Mouse (Mus musculus): ENCODE results near the gene Cdh12.

Gene Cdh12

DNA sequence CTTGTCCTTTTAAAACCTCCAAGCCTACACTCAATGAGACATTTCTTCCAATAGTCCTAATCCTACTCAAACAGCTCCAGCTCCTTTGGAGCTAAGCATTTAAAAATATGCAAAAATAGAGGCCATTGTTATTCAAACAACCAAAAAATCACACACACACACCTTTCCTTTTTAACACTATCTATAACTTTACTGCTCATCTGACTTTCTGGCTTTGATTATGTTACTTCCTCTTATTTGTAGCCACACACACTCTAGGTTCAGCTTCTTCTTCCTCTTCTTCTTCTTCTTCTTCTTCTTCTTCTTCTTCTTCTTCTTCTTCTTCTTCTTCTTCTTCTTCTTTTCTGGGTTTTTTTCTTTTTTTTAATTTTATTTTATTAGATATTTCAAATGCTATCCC is 323.2 kb downstream of the Cdh12 start:
- DNase-seq: no peak

DNA sequence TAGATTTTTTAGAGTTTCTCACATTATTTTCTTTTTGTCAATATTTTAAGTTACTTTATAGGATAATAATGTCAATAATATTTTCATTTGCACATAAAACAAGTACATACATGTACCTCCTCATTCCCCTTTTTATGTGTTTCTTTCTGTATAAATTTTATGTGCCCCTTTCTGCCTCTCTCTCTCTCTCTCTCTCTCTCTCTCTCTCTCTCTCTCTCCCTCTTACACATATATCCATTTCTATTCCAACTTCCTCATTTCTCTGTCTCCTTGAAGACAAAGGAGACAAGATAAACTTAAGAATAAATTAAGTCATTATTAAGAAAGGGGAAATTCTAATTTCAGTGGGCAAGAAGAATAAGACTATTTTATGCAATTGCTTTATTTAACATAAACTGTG is 324.4 kb downstream of the Cdh12 start:
- no peak for DNase-seq

DNA sequence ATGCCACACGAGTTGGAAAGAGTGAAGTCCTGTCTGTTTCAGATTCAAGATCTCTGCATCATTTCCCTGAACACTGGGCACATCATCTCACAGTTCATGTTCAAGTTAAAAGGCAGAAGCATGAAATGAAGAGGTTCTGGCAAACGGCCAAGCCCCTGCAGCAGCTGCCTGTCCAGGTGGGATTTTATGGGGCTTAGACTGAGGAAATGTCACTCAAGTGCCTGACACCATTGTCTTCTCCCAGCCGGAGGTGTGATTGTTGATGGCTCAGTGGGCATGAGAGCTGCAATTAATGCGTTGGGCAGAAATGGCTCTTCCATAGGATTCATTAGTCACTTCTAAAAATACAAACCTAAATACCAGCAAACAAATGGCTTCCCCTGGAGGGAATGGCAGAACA is 347.9 kb downstream of the Cdh12 start:
- no peak for DNase-seq

DNA sequence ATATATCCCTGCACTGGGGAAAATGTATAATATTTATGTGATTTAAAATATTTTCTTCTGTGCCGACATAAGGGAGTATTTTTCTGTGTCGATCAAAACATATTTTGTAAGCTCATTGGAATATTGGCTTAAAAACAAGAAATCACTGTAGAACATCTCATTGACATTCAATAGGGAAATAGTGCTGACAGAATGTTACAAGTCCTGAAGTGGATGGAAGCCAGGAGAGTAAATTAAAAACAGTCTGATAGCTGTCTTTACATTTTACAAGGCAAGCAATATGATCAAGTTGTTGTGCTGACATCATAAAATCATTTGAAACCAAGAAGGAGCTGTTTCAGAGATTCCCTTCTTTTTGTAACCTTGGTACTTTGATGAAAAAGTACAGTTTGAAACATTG is 349.5 kb downstream of the Cdh12 start:
- DNase-seq: no peak

DNA sequence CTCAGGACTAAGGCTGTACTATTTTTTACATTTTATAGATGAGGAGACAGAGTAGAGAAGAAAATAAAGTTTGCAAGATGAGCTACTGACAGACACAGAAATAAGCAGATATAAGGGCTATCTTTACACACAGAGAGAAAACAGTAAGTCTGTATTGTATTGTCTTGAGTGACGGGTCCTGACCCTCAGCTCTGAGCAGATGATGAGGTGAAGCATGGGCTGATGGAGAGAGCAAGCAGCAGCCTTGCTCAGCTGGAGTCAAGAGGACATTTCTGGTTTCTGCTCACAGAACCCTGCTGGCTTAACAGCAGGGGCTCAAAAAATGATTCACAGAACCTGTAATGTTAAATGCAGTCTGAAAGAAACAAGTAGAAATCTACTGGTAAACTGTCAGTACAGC is 386.8 kb downstream of the Cdh12 start:
- DNase-seq: no peak

DNA sequence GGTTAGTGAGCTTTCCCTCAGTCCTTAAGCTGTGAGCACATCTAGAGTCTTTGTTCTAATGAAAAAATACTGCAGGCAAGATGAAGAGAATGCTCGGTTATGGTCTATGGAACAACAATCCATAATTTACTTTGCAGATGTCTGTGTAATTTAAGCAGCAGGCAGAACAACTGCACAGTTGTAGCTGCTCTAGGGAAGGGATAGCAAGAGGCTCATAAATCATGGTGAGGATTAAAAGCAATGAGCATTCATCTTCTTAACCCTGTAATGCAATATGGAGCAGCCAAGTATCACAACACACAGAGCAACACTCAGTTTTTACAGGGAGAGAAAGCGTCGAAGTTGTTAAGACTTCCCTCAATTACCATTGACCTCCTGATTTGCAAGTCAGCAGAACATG is 387.9 kb downstream of the Cdh12 start:
- no peak for DNase-seq

DNA sequence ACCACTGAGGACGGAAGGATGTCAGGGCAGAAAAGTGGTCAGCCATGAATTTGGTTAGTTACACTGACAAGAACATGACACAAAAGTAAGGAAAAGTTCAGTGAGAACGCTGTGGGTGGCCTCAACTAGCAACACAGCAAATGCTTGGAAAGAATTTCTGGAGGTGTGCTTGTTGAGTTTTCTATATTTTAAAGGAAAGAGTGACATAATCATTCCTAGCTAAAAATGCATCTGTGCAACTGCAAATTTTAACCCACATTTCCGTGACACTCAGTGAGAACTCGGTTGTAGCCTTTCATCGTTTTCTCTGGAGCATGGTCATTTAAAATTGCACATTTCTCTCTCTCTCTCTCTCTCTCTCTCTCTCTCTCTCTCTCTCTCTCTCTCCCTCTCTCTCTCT is 392.4 kb downstream of the Cdh12 start:
- DNase-seq: no peak

DNA sequence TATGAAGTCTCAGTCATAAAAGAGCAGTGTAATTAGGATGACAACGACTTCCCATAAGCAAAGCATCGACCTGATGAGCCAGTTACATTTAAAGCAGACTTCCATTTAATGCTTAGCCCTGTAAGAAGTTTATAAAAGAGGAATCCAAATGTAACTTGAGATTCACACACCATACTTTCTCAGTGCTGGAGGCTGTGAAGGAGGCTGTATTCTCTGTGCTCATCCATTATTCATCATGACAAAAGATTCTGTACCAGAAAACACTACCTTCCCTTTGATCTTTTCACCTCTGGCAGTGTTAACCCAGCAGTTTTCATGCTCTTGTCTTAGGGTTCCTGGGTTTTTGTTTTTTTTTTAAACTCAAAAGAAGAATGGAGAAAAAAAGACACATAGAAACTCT is 414.0 kb downstream of the Cdh12 start:
- DNase-seq: no peak

DNA sequence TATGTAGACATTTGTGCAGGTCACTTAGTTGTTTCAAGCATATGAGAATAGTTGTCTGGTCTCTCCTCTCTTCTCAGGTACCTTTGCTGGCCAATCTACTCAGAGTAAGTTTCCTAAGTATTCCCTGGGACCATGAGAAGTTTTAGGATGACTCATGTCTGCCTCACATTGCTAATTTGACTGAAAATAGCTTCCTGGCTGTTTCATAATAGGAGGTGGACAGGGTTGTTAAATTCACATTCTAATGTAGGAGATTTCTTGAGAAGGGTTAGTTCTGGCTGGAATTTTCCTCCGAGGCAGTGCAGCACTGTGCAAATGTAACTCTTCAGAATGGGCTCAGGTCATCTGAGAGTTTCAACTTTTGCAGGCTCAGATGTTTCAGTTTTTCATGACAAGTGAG is 423.5 kb downstream of the Cdh12 start:
- DNase-seq: no peak

DNA sequence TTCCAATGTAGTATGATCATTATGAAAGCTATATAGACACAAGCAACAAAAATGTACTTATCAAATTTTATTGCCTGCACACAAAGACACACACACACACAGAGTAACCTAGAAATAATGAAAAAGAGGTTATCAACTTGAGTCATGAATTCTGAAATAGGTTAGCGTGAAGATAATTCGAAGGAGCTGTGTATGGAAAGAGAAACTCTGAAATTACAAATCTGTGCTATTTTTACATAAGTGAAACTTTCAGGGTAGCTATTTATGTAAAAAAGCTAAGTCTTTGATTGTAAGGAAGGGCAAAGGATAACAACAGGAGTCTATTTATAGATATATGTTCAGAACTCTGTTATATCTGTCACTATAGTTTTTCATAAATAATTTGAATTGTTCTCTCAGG is 427.9 kb downstream of the Cdh12 start:
- DNase-seq: no peak

DNA sequence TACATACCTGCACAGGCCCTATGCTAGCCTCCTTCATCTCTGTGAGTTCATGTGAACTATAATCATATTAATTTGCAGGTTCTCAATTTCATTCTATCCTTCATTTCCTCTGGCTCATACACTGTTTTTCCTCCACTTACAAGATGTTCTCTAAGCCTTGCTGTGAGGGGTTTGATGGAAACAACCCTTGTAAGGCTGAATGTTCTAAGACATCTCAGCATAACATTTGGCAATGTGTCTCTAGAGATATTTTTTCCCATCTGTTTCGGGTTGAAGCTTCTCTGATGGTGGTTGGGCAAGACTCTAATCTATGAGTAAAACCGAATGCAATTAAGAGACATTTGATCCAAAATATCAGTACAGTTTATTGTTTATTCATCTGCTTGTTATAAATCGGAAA is 444.4 kb downstream of the Cdh12 start:
- no peak for DNase-seq

DNA sequence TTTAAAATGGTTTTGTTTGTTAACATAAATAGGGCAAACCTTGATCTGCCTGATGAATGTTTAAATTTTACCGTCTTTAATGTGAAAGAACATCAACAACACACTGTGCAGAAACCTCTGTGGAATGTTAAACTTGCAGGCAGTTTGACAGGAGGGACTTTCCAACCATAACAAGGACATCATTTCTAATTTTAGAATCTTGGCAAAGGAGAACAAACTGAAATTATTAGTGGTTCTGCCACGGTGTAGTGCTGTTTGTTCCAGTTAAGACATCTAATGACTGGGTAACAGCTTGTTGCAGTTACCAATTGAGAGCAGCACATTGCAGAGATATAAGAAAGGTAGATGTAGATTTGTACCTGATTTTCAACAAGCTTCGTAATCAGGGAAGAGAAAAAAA is 453.5 kb downstream of the Cdh12 start:
- no peak for DNase-seq

DNA sequence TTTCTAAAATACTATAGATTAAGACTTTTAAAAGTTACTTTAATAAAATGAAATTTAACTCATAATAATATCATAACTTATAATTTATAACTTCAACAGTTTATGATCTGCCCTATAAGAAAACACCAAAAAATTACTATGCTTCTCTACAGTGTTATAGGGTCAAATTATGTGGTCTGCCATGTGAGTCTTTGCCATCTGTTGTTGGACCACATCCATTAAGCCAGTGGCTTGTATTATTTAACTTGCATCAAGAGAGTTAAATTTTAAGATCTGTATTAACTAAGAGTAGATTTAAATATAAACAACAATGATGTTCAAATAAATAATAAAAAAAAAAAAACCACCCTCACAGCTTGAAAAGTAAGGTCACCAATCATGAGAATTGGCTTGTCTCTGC is 479.2 kb downstream of the Cdh12 start:
- DNase-seq: no peak

DNA sequence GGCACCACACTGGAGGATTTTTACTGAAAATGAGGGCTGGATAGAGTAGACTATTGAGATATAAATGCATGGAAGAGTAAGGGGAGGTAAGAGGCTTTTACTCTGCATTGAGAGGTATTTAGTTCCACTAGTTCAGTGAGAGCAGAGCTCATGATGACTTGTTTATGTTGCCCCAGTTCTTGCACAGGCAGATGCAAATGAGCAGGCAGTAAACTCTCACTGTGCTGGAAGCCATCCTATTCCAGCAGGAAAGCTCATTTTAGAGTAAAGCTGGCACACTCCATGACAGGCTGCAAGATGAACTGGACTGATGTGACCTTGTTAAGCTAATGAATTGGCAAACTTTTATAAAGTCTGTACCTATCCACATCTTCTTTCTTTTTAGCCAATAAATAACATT is 494.9 kb downstream of the Cdh12 start:
- DNase-seq: no peak

DNA sequence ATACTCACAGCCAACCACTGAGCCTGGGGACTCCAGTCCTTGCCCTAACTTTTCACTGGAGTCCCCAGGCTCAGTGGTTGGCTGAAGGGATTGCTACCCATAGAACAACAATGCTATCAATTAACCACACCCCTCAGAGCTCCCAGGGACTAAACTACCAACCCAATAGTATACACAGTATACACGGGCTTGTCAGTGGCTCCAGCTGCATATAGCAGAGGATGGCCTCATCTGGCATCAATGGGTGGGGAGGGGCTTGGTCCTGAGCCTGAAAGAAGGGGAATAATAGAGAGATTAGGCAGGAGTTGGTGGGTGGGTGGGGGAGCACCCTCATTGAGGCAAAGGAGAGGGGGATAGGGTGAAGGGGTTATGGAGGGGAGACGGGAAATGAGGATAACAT is 518.4 kb downstream of the Cdh12 start:
- no peak for DNase-seq

DNA sequence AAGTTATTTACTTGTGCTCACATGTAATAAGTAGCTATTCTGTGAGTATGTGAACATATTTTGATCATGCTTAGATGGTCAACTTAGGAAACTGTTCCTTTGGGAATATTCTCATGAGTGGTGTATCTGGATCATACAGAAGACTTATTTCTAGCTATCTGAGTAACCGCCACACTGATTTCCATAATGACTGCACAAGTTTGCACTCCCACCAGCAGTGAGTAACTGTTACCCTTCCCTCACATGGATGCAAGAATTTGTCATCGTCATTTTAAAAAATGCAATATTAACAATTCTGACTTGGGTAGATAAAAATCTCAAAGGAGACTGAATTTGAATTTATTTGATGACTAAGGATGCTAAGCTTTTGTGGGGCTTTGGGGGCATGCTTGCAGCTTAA is 522.0 kb downstream of the Cdh12 start:
- no peak for DNase-seq

DNA sequence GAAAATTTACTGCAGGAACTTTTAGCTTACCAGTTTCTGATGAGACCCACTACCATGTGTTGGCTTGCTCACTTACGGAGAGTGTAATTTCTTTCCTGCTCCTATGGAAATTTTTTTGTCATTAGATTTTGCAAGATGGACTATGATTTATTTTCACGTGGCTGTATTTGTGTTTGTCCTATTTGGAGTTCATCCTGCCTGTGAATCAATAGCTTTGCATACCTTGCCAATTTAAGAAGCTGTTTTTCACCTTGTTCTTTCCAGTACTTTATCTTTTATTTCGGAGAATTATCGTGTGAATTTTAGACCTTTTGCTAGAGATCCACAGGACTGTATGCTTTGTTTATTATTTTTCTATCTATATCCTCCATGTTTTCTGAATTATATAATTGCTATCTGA is 551.5 kb downstream of the Cdh12 start:
- no peak for DNase-seq

DNA sequence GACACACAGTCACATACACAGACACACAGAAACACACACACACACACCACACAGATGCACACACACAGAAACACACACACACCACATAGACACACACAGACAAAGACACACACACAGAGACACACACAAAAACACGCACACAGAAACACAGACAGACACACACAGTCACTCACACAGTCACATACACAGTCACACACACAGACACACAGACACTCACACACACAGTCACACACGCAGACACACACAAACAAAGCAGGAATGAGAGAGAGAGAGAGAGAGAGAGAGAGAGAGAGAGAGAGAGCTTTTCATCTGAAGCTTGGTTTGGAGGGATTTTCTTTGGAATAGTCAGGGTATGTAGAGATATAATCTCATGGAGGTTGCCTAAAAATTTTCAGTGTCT is 558.9 kb downstream of the Cdh12 start:
- no peak for DNase-seq

DNA sequence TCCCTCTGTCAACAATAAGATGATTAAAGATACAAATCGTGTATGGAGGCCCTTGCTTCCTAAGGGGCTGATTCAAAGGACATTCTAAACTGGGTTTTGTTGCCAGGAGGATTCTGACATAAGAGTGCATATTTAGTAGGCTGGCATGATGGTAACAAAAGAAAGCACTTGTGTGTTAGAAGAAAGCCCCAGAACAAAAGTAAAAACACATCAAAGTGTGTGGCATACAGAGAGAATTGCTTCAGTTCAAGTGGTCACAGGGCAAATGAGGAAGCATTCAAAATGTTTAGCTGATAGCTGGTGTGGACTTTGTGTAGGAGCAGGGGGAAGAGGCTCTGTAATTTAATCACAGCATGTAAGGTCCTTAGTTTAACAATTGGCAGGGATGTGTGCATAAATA is 559.4 kb downstream of the Cdh12 start:
- no peak for DNase-seq

DNA sequence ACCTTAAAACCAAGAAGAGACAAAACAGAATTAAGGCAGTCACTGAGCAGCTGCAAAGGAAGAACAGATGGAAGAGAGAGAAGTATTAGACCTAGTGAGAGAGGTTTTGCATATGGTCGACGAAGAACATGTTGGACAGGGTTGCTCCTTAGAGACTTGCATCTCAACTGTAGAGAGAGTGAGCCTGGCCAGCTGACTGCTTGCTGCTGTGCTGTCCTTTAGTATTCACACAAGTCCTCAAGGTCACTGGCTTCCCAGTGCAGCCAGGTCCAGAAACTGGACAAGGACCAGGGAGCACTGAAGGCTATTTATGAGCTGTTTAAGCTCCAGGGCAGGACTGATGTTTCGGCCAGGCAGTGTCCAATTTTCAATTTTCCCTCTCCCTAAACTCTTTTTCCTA is 559.9 kb downstream of the Cdh12 start:
- no peak for DNase-seq

DNA sequence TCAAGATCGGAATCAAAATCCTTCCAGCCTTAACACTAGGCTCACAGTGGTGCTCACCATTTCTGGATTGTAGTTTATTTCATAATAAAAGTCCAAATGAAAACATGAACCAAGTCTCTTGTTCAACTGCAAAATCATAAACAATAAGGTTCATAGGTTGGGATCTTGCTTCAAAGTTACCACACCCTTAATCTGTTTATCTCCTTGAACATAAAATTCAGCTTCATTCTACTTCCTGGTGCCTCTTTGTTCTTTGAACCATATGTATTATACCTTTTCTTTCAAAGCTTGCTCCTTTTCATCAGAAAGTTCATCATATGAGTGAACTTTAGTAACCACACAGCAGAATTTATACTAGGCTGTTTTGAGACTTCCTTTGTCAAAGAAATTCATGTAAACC is 614.6 kb downstream of the Cdh12 start:
- no peak for DNase-seq

DNA sequence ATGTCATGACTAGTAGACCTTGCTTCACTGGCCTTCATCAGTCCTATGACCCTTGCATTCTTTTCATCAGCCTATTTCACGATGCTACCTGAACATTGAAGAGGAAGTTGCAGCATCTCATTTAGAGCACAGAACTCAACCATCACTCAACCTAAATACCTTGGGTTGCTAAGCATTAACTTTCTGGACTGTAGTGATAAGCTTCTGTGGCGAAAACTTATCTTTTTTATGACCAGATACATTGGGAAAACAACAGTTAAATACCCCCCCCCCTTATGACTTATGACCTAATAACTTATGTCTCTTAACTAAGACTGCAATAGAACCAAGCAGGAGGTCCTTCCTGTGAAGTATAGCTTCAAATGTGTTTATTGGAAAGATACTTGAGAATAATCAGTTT is 620.2 kb downstream of the Cdh12 start:
- DNase-seq: no peak

DNA sequence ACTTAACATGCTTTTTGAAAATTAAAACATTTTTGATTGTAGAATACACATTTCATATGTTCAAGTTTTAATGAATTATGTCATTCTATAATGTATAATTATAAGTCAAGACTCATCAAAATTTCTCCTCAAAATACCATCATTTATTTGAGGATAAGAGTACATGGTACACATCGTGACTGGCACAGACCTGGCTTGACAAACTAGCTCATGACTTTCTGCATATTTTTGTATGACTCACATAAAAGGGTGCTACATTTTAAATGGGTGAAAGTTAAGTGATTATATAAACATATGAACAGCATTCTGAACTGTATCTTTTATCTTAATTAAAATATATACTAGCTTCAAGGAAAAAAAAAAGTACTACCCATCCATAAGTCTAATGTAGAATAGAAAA is 643.8 kb downstream of the Cdh12 start:
- DNase-seq: no peak

DNA sequence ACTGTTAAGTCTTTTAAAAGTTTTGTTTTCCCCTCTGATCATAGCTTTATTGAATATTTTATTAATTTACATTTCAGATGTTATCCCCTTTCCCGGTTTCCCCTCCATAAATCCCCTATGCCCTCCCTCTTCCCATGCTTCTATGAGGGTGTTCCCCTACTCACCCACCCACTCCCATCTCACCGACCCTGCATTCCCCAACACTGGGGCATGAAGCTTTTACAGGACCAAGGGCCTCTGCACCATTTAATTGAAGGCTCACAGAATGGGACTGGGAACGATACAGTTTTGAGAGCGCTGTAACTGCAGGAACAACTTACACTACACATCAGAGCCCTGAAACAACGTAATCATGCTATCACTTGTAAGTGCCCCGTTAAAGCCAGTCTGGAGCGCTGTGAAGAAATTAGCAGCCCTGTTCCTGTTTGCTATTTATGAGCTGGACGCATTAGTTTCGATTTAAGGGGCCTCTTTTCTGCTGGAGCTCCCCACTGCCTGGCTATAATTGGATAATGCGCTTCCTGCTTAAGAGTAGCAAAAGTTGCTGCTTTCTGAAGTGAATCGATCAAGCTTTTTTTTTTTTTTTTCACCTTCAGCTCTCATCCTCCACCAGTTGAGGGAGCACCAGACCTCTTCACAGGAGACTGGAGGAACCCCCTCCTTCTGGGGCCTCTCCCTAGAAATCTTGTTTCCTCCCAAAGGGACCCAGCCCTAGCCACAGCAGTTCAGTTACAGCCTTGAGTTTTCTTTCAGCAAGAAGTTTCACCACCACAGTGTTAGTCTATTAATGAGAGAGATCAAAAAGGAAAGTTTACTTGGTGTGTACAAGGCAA is 660.2 kb downstream of the Cdh12 start:
- DNase-seq: no peak

DNA sequence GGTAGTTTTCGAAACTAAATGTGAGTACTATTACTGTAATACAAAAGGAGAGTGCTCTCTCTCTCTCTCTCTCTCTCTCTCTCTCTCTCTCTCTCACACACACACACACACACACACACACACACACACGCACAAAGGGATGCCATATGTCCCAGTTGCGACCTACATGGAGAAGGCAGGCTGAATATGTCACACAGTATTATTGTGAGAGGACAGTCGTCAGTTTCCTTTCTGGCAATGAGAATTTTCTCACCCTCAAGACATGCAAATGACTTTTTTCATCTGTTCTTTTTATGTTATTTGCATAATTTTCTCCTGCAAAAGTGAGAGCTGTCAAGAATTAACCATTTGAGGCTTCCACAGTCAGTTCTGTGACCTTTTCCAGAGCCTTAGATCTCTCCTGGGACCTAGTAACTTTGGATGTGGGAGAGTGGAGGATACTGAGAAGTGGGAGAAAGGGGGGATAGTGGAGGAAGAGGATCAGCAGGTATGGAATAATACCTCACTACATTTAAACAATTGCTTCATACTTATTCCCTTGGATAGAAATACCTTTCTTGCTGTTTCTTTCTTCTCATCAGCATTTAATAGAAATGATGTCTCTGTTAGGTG is 660.9 kb downstream of the Cdh12 start:
- no peak for DNase-seq

Data from lung, postnatal 10 days (tissue).